Mouse (Mus musculus) 3134 (cell line): ENCODE data around the gene Peg12.

Source experiments
- DNase-seq: peaks from one replicate; pipeline ENCODE4 v3.0.0-alpha.2; 2011; ENCODE audit warnings: low spot score; ENCODE audit not compliant: insufficient read length; ENCODE audit errors: extremely low read depth

Peg12 gene

DNA sequence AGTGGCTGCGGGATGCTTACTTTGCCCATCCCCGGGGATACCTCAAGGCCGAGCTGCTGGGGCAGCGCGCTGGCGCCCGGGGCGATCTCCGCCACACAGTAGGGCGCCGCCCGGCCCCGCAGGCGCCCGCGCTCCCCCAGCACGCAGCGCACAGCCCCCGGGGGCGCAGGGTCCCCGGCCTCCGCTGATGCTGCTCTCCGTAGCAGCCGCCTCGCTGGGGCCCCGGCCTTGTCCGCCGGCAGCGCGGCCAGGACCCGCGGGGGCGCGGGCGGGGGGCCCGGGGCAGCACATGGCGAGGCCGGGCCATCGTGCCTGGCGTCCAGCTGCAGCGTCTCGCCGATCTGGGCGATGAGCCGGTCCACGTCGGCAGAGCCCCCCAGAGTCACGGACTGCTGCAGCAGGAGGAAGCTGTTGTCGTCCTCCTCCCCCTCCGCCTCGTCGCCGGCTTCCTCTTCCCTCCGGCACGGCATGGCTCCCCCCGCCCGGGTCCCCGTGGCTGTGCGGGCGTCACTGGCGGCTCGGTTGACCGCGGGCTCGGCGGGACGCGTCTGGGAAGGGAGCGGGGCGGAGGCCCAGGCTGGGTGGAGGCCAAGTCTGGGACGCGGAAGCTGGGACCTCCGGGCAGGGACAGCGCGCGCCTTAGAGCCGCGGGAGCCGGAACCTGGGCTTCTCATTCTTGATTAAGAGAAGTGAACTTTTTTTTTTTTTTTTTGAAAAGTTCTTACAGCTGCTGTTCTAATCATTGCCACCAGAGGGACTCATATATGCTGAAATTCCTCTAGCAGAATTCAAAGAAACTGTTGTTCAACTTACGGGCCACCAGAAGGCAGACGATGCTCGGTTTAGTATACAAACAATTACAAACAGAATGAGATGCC, at the start of gene Peg12:
Gene Peg12 (minus strand): TSS at position 633 of the 878 bp plus-strand sequence.
- peak; percentile 8 for DNase-seq

GRCm38 (mm10) chr7:62486139-62486538, 21.8 kb upstream of the Peg12 start:
- DNase-seq = no peak

- DNase-seq = peak; percentile 8
These were observed 1.1 kb downstream of the Peg12 start for GRCm38 (mm10) chr7:62463007-62463877.

DNA sequence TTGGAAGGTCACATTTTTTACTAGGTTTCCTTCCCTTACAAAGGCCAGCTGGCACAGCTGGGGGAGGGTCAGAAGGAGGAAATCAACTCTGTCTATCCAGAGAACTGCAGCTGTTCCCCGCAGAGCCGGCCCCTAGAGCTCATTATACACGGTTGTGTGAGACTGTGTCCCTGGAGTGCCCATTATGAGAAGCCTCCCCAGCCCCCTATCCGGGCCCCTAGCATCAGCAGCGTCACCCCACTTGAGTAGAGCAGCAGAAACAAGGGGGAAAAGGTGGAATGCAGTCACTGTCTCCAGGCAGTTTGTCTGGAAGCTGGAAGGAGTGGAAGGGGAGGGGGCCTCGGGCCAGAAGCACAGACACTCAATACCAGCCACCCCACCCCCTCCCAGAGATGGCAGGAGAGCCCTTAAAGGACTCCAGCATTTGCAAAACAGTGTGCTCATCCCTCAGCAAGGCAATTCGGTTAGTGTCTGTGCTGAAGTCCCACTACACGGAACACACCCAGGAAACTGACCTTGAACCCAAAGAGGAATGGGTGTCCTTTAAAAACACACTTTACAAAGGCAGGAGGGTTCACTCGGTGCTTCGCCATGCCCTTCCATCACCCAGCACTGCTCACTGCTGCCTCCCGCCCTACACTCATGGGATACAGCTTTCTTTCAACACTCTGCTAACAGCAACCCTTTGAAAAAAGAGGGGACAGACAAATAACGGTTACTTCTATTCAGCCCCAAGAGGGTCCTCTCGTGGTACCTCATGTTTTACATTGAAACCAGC, 1.9 kb downstream of the Peg12 start:
- DNase-seq = no peak

GRCm38 (mm10) chr7:62452353-62452752, 12.0 kb downstream of the Peg12 start:
- DNase-seq = no peak

DNA sequence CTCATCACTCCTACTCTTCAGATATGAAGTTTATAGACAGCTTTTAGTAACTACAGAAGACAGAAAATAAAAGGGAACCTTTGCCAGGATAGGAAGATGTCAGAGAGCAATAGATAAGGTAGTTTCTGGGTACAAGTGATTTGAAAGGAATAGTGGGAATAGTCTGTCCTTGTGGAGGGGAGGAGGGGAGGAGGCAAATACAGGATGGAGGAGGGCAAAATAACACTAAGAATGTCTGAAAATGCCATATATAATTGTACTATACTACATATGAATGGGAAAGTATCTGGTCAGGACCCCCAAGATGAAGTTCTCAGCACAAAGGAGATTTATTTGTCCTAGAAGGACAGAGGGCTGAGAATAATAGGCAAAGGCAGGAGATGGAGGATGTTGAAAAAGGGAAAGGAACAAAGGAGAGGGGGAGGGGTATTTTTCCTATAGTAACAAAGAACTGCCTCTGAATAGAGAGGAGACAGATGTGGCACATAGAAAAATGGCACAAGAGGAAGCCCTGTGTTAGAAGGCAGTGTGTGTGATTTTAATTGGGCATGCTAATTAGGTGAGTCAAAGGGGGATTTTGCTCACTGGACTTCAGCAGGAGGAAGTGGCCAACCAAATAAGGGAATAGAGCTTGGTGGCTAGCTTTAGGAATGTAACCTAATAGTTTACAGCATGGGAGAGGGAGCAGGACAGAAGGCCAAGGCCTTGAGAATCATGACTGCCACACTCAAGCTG, 18.7 kb downstream of the Peg12 start:
- DNase-seq = no peak

GRCm38 (mm10) chr7:62436394-62436793, 27.9 kb downstream of the Peg12 start:
- no peak for DNase-seq

DNA sequence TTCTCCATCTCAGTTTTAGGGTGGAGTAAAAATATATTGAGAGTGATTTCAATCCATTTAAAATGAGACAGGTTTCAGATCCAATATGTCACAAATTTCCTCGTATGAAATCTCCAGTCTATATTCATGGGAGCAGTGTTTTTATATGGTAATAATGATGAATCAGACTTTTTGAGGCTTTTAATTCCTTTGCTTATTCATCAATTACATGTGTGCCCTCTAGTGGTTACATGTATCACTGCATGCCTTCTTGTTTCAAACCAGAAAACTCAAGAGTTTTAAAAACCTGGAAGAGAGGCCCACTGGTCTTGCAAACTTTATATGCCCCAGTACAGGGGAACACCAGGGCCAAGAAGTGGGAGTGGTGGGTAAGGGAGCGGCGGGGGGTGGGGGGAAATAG, 31.1 kb downstream of the Peg12 start:
- DNase-seq = no peak

DNA sequence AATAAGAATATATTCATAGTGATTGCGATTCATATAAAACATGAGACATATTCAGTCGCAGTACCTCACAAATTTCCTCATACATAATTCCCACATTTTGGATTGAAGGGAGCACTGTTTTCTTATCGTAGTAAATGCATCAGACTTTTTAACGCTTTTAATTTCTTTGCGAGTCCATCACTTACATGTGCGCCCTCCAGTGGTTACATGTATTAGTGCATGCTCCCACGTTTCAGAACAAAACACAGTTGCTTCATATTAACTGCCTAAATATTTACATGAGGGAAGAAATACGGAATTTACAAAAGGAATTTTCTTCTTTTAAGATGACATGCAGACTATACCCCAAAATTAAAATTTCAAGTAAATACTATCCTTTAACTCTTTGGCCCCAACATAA, 36.0 kb downstream of the Peg12 start:
- no peak for DNase-seq

DNA sequence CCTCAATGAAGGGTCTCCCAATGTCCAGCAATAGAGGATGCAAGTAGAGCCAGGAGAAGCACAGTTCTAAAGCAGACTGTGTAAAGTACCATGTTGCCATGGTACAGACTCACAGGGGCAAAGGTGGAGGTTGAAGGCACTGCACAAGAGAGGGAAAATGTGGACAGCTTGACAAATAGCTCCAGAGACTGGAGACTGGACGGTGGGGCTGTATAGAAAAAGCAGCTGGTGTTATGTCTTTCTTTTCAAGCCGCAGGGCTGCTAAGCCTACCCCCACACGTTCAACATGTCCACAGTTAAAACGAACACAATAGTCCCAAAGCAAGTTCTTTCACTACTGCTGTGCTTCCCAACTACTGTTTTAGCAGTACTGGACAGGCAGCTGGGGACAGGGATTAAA, 41.1 kb downstream of the Peg12 start:
- no peak for DNase-seq

GRCm38 (mm10) chr7:62420566-62420965, 43.7 kb downstream of the Peg12 start:
- no peak for DNase-seq

- DNase-seq = peak; percentile 80
These were observed 44.6 kb downstream of the Peg12 start, which contains the start of gene Mkrn3 for GRCm38 (mm10) chr7:62419493-62420360. Mkrn3 (minus strand) TSS chr7:62420139.

- DNase-seq = no peak
These were observed 45.2 kb downstream of the Peg12 start for GRCm38 (mm10) chr7:62419105-62419492.

DNA sequence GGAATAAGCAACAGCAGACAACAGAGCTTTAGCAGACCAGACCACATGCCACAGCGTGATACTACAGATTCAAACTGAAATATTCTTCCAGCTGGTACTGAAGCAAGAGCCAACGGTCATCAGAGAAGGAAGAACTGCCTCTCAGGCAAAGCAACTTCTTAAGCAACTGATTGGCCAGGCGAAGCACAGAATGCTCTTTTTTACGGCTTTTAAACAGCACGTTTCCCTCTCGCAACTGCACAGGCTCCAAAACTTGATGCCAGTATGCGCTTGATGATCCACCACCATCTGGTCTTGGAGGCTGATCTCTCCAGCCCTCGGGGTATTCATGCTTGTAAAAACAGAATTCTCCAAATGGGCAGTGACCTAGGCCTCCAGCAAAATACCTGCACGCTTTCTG, 46.0 kb downstream of the Peg12 start:
- no peak for DNase-seq

- DNase-seq = no peak
These were observed 48.1 kb downstream of the Peg12 start for GRCm38 (mm10) chr7:62416173-62416572.

DNA sequence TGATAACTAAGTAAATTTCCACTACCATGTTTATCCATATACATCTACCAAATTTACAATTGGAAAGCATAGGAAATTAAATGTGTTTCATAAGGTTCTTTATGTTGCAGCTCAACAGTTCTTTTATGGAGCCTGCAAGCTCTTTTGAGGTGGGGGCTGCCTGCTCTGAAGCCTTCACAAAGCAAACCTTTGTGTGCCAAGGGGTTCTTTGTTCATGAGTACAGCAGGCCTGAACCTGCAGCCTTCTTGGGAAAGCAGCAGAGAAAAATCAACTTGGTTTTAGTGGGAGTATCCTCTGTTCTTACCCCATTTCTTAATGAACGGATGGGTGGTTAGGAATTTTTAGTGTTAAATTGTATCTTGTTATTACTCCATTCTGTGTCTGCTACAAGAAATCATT, 49.1 kb downstream of the Peg12 start:
- DNase-seq = no peak
